Mouse (Mus musculus) megakaryocyte, embryonic 14.5 days (primary cell): ENCODE results near the gene Spata22.

ENCODE experiments used
- FLI1 ChIP-seq: IDR thresholded peaks from 2 replicates; pipeline ENCODE4 v1.6.1; 2012; ENCODE audit warnings: low read length, inconsistent platforms, mixed read lengths
- GATA1 ChIP-seq: IDR thresholded peaks from 3 replicates; pipeline ENCODE4 v1.6.1; 2012; ENCODE audit warnings: mixed read lengths, low read length, inconsistent platforms, borderline replicate concordance

- TF ChIP-seq GATA1 (no peak), FLI1 (no peak)
Observed at GRCm38 (mm10) chr11:73315961-73316360, 13.6 kb upstream of the Spata22 start.
